Mouse (Mus musculus) small intestine, adult 2 months (tissue): ENCODE data around the gene Man1a2. TPM values are rescaled to one million over a fixed set of nuclear protein-coding genes. Genes with fewer than 3 reads are reported as not detected.

Experiments
- H3K27ac ChIP-seq: fragments of 200-500 bp; 2 replicates; pipeline ENCODE4 v1.5.1; 2012; ENCODE audit warnings: low read depth, low read length, control low read depth, inconsistent platforms; ENCODE audit not compliant: insufficient read depth
- H3K27me3 ChIP-seq: fragments of 200-500 bp; 2 replicates; pipeline ENCODE4 v1.6.1; 2012; ENCODE audit warnings: mild to moderate bottlenecking, moderate library complexity, low read length, inconsistent platforms; ENCODE audit not compliant: control insufficient read depth, insufficient read depth
- H3K36me3 ChIP-seq: fragments of 200-500 bp; 2 replicates; pipeline ENCODE4 v1.6.1; 2012; ENCODE audit warnings: mild to moderate bottlenecking, low read length, control low read depth, inconsistent platforms; ENCODE audit not compliant: control insufficient read depth, insufficient read depth
- H3K4me1 ChIP-seq: fragments of 200-500 bp; 2 replicates; pipeline ENCODE4 v1.6.1; 2012; ENCODE audit warnings: low read length, inconsistent platforms, mixed read lengths; ENCODE audit not compliant: control insufficient read depth, insufficient read depth, insufficient read length
- H3K4me3 ChIP-seq: fragments of 200-500 bp; 2 replicates; pipeline ENCODE4 v1.5.1; 2012; ENCODE audit warnings: low read depth, mild to moderate bottlenecking, control low read depth, inconsistent platforms, low read length, moderate library complexity
- CTCF ChIP-seq: fragments of 200-500 bp; IDR thresholded peaks from 2 replicates; pipeline ENCODE4 v1.5.1; 2012; ENCODE audit warnings: low read depth, mild to moderate bottlenecking, control low read depth, inconsistent platforms, low read length, moderate library complexity, mixed read lengths; ENCODE audit not compliant: insufficient replicate concordance, insufficient read length; ENCODE audit errors: extremely low read depth
- POLR2A ChIP-seq: fragments of 200-500 bp; IDR thresholded peaks from 2 replicates; pipeline ENCODE4 v1.6.1; 2012; ENCODE audit warnings: low read depth, mild to moderate bottlenecking, control low read depth, inconsistent platforms, low read length, moderate library complexity
- WGBS: fragments of 180-500 bp; shearing (Covaris S2); methylation state at CpG from one replicate; pipeline ENCODE4 v1.1.7; 2018; 5-methylcytosine and 5-hydroxymethylcytosine counted together
- polyA plus RNA-seq: library from polyadenylated mRNA; depleted of rRNA; stranded (reverse); fragments of >200 nt; gene quantifications from 2 replicates; pipeline ENCODE4 v1.2.3, GENCODE M21; 2012; rRNA removed

Man1a2 gene
- 26.4 and 31.1 TPM in 2 replicates for polyA plus RNA-seq

DNA sequence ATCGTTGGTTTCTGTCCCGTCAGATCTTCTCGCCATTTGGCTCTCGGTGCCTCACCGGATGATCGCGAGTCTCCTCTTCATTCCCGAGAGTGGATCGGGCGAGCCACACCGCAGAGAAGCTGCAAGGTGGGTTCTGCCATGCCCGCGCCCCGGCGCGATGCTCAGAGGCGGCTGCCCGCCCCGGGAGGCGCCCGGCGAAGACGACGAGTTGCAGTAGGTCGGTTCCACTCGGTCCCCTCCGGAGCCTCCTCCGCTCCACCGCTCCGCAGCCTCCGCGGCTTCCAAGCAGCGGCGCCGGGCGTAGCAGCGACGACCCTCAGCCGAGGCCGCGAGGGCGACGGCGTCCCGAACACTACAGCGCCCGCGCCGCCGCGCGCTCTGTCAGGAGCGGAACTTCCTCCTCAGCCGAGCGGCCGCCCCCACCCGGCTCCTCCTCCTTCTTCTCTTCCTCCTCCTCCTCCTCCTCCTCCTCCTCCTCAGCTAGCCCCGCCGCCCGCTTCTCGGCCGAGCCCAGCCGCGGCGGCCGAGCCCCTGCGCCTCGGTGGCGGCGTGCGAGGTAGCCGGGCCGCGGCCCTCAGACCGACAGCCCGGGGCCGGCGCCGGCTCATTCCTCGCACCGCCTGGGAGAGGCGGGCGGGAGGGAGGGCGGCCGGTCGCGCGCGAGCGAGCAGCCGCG, at the start of gene Man1a2:
Man1a2 (minus strand) TSS at position 417 of the 676 bp plus-strand sequence.
- under 1% methylated on average over 85 of the region's 92 CpGs for WGBS
- no peaks in the 10 kb centered on the region for H3K27me3 ChIP-seq
- H3K4me3 ChIP-seq, result peak within 1 kb of the TSS; percentile 79
- no peaks in the 10 kb centered on the region for H3K36me3 ChIP-seq
- peak within 1 kb of the TSS; percentile 82 for H3K27ac ChIP-seq
- peak; percentile 98 for TF ChIP-seq POLR2A
- no peak for TF ChIP-seq CTCF
- H3K4me1 ChIP-seq, result peaks cover 12% of the 10 kb centered on the region

DNA sequence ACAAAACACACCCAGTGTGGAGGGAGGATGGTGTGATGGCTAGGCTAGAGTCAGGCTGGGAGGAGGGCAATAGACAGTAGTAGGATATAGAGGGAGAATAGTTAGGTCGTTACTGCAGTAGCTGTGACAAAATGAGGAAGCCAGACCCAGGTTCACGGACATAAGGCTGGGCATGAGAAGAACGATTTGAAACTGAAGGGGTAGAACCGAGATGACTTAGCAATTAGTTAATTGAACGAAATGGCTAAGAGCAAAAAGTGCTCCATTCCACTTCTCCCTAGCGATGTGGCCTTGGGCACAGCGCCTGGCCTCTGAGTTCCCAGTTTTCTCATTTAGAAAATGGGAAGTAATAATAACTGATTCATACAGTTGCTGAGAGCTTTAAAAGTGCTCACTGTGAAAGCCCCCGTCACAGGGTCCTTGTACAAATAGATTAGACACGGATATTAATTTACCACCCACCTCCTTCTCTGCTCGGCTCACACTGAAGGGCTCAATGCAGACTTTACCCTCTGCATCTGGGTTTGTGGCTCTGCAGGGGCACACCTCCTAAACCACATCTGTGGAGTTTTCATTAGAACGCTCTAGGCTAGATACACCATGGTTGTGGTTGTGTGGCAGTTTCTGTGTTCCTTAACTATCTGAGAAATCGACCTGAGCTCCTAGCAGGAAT, 49.3 kb upstream of the Man1a2 start:
- no peaks in the 10 kb centered on the region for H3K36me3 ChIP-seq
- no peak for TF ChIP-seq CTCF
- TF ChIP-seq POLR2A, result no peak
- no peaks in the 10 kb centered on the region for H3K27me3 ChIP-seq
- H3K4me3 ChIP-seq, result no peak overlapping the region
- no peaks in the 10 kb centered on the region for H3K4me1 ChIP-seq
- WGBS, result 55% methylated on average over 12 of the region's 12 CpGs
- H3K27ac ChIP-seq, result no peak overlapping the region

DNA sequence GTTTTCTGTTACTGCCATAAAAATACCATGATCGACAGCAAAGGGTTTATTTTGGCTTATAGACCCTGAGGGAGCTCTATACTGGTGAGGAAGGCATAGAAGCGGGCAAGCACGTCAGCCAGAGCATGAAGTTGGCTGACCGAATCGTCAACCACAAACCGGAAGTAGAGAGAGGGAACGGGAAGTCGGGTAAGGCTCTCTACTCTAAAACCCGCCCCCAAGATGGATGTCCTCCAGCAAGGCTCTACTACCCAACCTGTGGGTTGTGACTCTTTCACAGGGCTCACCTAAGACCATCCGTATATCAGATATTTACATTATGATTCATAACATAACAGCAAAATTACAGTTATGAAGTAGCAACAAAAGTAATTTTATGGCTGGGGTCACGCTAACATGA, 46.6 kb upstream of the Man1a2 start:
- TF ChIP-seq CTCF (no peak), POLR2A (no peak)
- Histone ChIP-seq H3K36me3 (no peaks in the 10 kb centered on the region), H3K4me3 (no peak overlapping the region), H3K27ac (no peak overlapping the region), H3K27me3 (no peaks in the 10 kb centered on the region), H3K4me1 (no peaks in the 10 kb centered on the region)
- 84% methylated on average over 11 of the region's 11 CpGs for WGBS

DNA sequence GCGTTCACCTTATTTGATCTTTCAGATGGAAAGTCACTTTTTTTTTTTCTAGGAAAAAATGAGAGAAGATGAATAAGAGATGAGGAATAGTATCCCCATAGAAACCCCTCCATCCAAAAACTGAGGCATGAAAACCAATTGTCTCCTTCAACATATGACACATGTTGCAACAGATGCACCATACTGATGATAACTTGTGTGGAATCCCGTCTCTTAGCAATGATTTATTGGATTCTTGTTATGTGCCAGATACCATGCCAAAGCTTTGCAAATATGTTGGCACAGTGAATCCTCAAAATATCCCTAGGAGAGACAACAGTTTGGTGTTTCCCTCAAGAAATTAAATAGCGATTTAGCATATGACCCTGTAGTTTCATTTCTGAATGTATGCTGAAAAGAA, 46.0 kb upstream of the Man1a2 start:
- no peak for TF ChIP-seq CTCF
- no peak for TF ChIP-seq POLR2A
- WGBS, result 84% methylated on average over 3 of the region's 3 CpGs
- Histone ChIP-seq H3K36me3 (no peaks in the 10 kb centered on the region), H3K27ac (no peak overlapping the region), H3K27me3 (no peaks in the 10 kb centered on the region), H3K4me1 (no peaks in the 10 kb centered on the region), H3K4me3 (no peak overlapping the region)

DNA sequence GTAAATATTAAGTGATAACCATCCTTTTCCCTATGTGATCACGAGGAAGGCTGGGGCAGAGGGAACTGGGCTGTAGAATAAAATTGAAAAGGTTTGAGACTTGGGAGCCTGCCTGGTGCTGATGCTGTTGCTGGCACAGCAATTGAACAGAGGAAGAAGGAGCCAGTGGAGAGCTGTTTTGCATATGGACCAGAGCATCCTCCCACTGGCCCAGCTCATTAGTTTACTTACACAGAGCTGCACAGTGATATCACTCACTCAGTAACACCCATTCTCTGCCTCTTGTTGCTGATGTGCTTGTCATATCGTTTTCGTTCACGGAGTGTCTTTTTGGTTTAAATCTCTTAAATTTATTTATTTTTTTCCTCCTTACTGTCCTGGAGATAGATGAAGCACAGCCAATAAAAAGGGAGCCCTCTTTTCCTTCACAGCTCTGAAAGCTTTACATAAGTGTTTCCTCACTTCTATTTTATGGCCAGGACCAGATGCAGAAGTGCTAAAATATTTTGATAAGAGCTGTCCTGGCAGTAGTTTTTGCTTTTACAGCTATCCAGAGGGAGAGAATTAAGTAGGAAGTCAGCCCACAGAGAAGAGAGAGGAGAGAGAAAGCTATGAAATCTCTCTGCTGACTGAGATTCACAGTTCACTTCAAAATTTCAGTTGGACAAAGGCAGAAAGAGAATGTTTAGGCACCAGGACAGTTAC, 42.9 kb upstream of the Man1a2 start:
- H3K4me1 ChIP-seq, result no peaks in the 10 kb centered on the region
- no peaks in the 10 kb centered on the region for H3K27me3 ChIP-seq
- TF ChIP-seq CTCF (no peak), POLR2A (no peak)
- H3K27ac ChIP-seq, result no peak overlapping the region
- 86% methylated on average over 4 of the region's 4 CpGs for WGBS
- H3K4me3 ChIP-seq, result no peak overlapping the region
- H3K36me3 ChIP-seq, result no peaks in the 10 kb centered on the region

DNA sequence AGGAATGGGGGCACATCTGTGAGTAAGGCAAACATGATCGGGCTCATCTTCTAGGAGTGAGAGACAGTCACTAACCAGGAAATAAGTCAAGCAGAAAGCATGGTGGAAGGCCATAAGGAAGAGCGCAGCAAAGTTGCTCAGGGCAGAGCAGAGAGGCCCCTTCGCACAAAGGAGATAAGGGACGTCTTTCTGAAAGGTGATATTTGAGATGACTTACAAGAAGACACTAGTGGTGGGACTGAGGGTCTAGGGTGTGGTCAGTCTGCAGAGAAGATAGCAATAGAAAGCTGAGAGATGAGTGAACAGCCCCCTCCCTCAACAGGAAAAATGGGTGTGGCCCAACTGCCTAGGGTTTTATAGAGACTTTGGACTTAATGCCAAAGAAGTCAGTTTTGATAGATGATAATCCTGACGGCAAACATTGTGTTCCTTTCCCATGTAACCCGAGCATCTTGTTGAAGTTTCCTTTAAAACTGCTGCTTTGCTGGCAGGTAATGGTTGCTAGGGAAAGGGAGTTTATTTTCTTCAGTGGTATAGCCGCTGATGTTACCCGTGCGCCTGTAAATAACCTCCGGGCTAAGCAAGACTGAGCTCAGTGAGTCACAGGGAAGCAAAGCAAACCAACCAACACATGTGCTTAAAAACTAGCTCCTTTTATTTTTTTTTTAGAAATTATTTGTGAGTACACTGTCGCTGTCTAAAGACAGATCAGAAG, 40.8 kb upstream of the Man1a2 start:
- Histone ChIP-seq H3K36me3 (no peaks in the 10 kb centered on the region), H3K4me1 (no peaks in the 10 kb centered on the region), H3K27me3 (no peaks in the 10 kb centered on the region), H3K4me3 (no peak overlapping the region), H3K27ac (no peak overlapping the region)
- 57% methylated on average over 11 of the region's 11 CpGs for WGBS
- TF ChIP-seq POLR2A (no peak), CTCF (no peak)
